10 mouse cellular contexts compared by ENCODE assay signal in genomic region chr17:80471056-80471802, GRCm38 (mm10). TPM values are rescaled to one million over a fixed set of nuclear protein-coding genes. Genes with fewer than 3 reads are reported as not detected.
DNase-seq lines count a peak whose midpoint lies in the region; ATAC-seq and TF ChIP-seq lines count a peak whose summit lies in the region.
"Had no signal": no experiment of that assay in that cellular context is flagged by ENCODE, and none has a peak within 500 bp of the region (broad histone marks: within the 10 kb centered on the region; RNA-seq: fewer than 3 reads in every experiment).

No protein-coding gene starts in this region.

- ATAC-seq in forebrain, embryonic 11.5 days (replicated peaks; ENCODE audit: low FRiP score), result peak; percentile 65; the same call in 1 of the 2 replicates
- peak; percentile 43; the same call in 1 of the 2 replicates for ATAC-seq in midbrain, embryonic 14.5 days (ENCODE audit: low FRiP score, low TSS enrichment)
- no peak for ATAC-seq in CD4-positive, CD25-positive, alpha-beta regulatory T cell, adult 4 months
- ATAC-seq: Patski had no signal

- no peaks in the 10 kb centered on the region for H3K9me3 ChIP-seq in forebrain, embryonic 11.5 days (ENCODE audit: control insufficient read depth, low read length)
- no peaks in the 10 kb centered on the region for H3K9me3 ChIP-seq in midbrain, embryonic 14.5 days (ENCODE audit: control insufficient read depth, low read length)
- H3K9me3 ChIP-seq: liver, embryonic 15.5 days had no signal

- TF ChIP-seq POLR2A in cortical plate, adult 2 months (IDR thresholded peaks at IDR 0.05; ENCODE audit: extremely low read depth, insufficient read depth, low read length), result no peak

- peak overlapping the region; percentile 37 for H3K9ac ChIP-seq in forebrain, embryonic 11.5 days (ENCODE audit: low read length)
- H3K9ac ChIP-seq in midbrain, embryonic 14.5 days (replicated peaks; ENCODE audit: low read length), result no peak overlapping the region
- H3K9ac ChIP-seq: liver, embryonic 15.5 days had no signal

- no peak for TF ChIP-seq CTCF in cortical plate, adult 2 months (IDR thresholded peaks at IDR 0.05; ENCODE audit: extremely low read depth, insufficient read depth, low read length)

- DNase-seq in layer of hippocampus, adult 11-12 months (ENCODE audit: low spot score), result peak; percentile 12
- no peak for DNase-seq in layer of hippocampus, postnatal 10 days (ENCODE audit: low spot score in 2 of 2)
- peak; percentile 65 for DNase-seq in forebrain, embryonic 11.5 days (ENCODE audit: low spot score)
- peak; percentile 44 for DNase-seq in midbrain, embryonic 14.5 days
- DNase-seq in urinary bladder, adult 18-20 months (ENCODE audit: low spot score in 2 of 2), result no peak
- DNase-seq: kidney, postnatal 14 days had no signal

- H3K4me2 ChIP-seq in forebrain, embryonic 11.5 days (ENCODE audit: low read depth, low read length, severe bottlenecking), result no peak overlapping the region
- H3K4me2 ChIP-seq in midbrain, embryonic 14.5 days (ENCODE audit: low read length), result no peak overlapping the region
- H3K4me2 ChIP-seq: liver, embryonic 15.5 days had no signal

- 42% methylated on average over 8 of the region's 8 CpGs for WGBS in forebrain, embryonic 11.5 days
- WGBS in midbrain, embryonic 14.5 days, result 30% methylated on average over 8 of the region's 8 CpGs

- H3K36me3 ChIP-seq in forebrain, embryonic 11.5 days (ENCODE audit: control insufficient read depth, insufficient read depth, low read length), result no peaks in the 10 kb centered on the region; the same call in 1 of the 2 replicates
- H3K36me3 ChIP-seq in midbrain, embryonic 14.5 days (ENCODE audit: control insufficient read depth, insufficient read depth, low read length), result no peaks in the 10 kb centered on the region

- 0 out of 2 replicates have a peak overlapping the region, but pooled peaks have one; percentile 10 for H3K27ac ChIP-seq in cortical plate, adult 2 months (ENCODE audit: insufficient read depth, low read length)
- H3K27ac ChIP-seq in forebrain, embryonic 11.5 days (ENCODE audit: low read depth, low read length), result peak overlapping the region; percentile 27; the same call in 1 of the 2 replicates
- 0 out of 2 replicates have a peak overlapping the region, but pooled peaks have one; percentile 26 for H3K27ac ChIP-seq in midbrain, embryonic 14.5 days (replicated peaks; ENCODE audit: low read depth, low read length)
- H3K27ac ChIP-seq: liver, embryonic 15.5 days had no signal

- peaks cover 3% of the 10 kb centered on the region; the same call in 1 of the 2 replicates for H3K4me1 ChIP-seq in cortical plate, adult 2 months (ENCODE audit: control insufficient read depth, insufficient read depth, low read length)
- H3K4me1 ChIP-seq in forebrain, embryonic 11.5 days (replicated peaks; ENCODE audit: control insufficient read depth, insufficient read depth, low read length), result peaks cover 5% of the 10 kb centered on the region; the same call in 1 of the 2 replicates
- H3K4me1 ChIP-seq in midbrain, embryonic 14.5 days (ENCODE audit: control insufficient read depth, insufficient read depth, low read length), result peaks cover 8% of the 10 kb centered on the region

- no peak overlapping the region for H3K4me3 ChIP-seq in cortical plate, adult 2 months (ENCODE audit: insufficient read depth, low read length)
- no peak overlapping the region for H3K4me3 ChIP-seq in forebrain, embryonic 11.5 days (ENCODE audit: low read depth, low read length)
- no peak overlapping the region for H3K4me3 ChIP-seq in midbrain, embryonic 14.5 days (replicated peaks; ENCODE audit: low read depth, low read length)
- H3K4me3 ChIP-seq: liver, embryonic 15.5 days had no signal

- H3K27me3 ChIP-seq in forebrain, embryonic 11.5 days (ENCODE audit: control insufficient read depth, insufficient read depth, low read length), result no peaks in the 10 kb centered on the region
- no peaks in the 10 kb centered on the region for H3K27me3 ChIP-seq in midbrain, embryonic 14.5 days (ENCODE audit: control insufficient read depth, insufficient read depth, low read length)
- H3K27me3 ChIP-seq: liver, embryonic 15.5 days; Patski had no signal

RNA-seq across cellular contexts. Expression of gene Sos1, which starts 9.0 kb away (rescaled TPM):
- 10 to 100 TPM; 37.8 to 41.5 TPM for total RNA-seq in layer of hippocampus, postnatal 10 days (2021)
- 14.2 TPM in 2 replicates for polyA plus RNA-seq in cortical plate, adult 2 months (2012; rRNA removed)
- 8.8 and 11.0 TPM in 2 replicates for polyA plus RNA-seq in forebrain, embryonic 11.5 days (2014; fragmentation: Nextera tagmentation; extraction: Ambion mirVana)
- 14.1 and 14.8 TPM in 2 replicates for polyA plus RNA-seq in midbrain, embryonic 14.5 days (2014; fragmentation: Nextera tagmentation; extraction: Ambion mirVana)
- 1 to 10 TPM; 4.6 to 5.4 TPM for polyA plus RNA-seq in CD4-positive, CD25-positive, alpha-beta regulatory T cell, adult 4 months (2017; shearing (Covaris generic))

Comparison
In these comparisons a context has a peak if more than half of its experiments do, and no peak if none do; other contexts are left out.
1. DNase-seq: peak in layer of hippocampus, adult 11-12 months (single experiment), forebrain, embryonic 11.5 days (single experiment) and midbrain, embryonic 14.5 days (single experiment); none in layer of hippocampus, postnatal 10 days (0 of 2) and urinary bladder, adult 18-20 months (0 of 2).
2. Peak in every context shown above with its lines, with median percentiles within 50 percentile points of each other: H3K27ac ChIP-seq.